Mouse (Mus musculus) cerebellum, adult (tissue): ENCODE measurements around the gene Mroh2b.

ENCODE experiments used
- ATAC-seq: cut with Nextera tagmentation; 2 replicates; pipeline ENCODE4 v1.9.2; 2017; ENCODE audit warnings: mild to moderate bottlenecking, moderate library complexity, mixed read lengths; ENCODE audit not compliant: insufficient number of reproducible peaks, low FRiP score, low TSS enrichment

The Mroh2b gene

DNA sequence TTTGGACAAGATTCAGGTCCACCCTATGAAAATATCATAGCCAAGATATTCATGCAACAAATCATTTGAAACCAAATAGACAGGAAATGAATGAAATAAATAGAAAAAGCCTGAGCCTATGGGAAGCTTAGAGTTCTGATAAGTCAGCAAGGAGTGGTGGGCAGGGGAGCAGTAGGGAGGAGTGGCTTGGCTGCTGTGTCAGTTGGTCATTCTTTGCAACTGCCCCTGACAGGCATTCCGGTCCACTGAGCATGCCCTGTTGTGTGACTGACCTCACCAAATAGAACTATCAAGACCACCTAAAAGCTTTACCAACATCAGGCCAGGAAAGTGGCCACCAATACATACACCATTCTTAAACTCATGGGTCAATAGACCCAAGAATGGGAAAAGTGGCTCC lies at the start of gene Mroh2b:
Mroh2b (plus strand) TSS at position 301 of the 400 bp plus-strand sequence.
- no peak for ATAC-seq

DNA sequence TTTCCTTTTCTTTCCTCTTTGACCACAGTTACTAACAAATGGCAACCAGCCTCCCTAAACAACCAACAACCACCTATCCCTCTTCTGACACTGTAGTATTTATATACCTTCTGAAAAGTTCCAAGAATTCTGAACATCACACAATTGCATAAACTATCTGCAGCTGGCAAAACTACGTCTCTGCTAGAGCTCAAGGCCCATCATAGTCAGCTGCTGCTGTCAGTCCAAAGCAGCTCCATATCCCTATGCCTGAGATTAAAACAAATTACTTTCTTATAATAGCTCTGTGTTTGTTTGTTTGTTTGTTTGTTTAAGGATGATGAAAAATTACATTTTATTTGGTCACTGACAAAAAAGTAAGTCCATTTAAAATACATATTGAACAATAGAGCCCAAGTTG lies 48.5 kb upstream of the Mroh2b start:
- ATAC-seq, result no peak

DNA sequence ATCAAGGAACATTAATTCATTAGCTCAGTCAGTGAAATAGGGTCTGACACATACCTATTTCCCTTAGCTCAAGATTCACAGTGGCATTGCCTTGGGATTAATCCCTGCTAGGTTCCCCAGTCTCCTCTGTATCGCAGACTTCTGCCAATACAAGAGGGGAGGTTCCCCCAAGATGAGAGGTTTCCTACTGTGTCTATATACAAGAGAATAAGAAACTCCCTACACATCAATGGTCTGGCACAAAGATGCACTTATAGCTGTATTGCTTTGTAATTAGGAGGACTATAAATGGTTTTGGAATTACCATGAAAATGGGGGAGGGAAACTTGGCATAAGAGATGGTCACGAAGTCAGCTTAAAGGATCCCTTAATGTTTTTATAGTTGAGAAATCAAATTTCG lies 3.6 kb upstream of the Mroh2b start:
- no peak for ATAC-seq

DNA sequence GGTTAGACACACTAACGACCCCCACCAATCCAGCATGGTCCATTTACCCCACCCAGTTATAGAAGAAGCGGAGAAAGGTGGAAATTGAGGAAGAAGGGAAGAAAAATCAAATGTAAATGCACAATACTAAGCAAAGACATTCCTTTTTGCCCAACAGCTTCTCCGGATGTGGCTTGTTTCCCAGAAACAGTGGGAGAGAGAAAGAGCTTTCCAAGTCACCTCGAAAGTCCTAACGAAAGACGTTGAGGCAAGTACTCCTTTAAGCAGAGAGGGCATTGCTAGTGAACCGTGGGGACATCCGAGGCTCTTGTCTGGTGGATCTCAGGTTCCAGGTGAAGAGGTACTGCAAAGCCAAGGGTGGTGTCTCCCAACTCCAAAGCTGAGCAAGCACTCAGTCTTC lies 36.2 kb downstream of the Mroh2b start:
- ATAC-seq, result no peak

DNA sequence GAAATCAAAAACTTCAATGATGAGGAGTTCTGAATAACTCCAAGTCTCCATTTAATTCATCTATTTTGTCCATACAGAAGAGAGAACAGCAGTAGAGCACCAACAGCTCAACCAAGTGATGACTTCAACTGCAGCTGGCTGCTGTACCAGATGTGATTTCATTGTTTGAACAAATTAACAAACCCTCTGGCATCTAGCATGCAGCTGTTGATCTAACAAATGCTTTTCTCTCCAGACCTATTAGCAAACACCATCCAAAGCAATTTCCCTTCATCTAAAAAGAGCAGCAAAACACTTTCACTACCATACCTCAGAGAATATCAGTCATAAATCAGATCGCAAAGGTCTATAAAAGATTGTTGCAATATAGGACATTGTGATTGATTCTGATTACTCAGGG lies 74.8 kb downstream of the Mroh2b start:
- ATAC-seq, result no peak

DNA sequence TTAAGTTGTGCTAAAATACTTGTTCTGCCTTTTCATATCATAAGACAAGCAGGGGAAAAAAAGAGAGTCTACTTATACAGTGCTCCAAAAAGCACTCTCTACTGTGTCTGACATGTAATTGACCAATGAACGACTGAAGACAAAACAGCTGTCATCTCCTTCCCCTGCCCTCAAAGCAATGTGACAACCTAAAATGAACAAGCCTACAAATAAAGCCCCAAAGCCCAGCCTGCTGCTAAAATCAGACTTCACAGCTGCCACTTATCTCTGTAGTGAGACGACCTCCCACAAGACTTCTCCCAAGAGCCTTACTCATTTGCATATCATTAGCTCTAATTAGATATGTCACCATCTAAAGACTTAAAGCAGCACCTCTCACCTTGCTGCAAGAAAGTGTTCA lies 104.4 kb downstream of the Mroh2b start:
- ATAC-seq, result no peak

DNA sequence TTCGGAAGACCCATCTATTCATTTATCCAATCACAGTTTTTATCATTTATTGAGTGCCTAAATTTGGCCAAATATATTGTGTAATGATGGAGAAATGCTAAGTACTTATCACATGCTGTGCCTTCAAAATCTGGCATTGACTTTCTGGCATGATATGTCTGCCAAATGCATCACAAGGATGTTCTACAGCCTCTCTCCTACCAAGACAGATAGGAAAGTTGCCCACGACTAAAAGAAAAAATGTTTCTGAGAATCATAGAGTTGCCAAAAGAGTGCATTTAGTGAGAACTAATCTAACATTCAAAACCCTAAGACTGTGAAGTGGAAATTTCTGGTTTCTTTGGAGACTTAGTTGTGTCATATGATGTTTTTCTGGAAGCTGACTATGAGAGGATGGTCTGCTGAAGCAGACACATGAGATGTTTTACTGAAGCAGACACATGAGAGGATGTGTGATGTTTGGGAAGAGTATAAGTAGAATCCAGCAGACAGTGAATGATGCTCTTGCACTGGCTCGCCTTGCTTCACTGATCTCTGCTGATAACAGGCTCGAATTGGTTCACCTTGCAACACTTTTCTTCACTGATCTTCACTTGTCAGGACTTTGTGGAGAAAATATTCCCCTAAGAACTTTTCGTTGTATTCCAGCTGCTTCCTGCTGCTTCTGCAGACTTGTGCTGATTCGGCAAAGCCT lies 105.1 kb downstream of the Mroh2b start:
- no peak for ATAC-seq

DNA sequence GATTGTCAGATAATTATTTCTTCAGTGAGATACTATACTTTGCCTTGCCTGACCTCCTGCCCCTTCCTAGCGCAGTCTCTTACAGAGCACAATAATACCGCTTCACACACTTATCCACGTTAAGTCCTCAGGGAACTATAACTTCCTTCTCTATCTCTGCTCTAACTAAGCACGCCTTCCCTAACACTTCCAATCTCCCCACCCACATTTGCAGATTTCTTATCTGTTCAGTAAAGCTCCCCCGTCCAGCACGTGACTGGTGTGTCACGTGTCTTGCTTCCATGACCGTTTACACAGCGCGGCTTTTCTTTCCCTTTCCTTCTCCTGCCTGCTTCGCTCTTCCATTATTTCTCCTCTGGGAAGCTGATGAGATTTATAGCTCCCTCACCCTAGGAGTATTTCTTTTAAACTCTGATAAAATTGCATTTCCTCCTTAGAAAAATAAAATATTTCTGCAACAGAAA lies 111.1 kb downstream of the Mroh2b start:
- no peak for ATAC-seq
